Mouse (Mus musculus): ENCODE measurements around the gene Snrk.

The Snrk gene

DNA sequence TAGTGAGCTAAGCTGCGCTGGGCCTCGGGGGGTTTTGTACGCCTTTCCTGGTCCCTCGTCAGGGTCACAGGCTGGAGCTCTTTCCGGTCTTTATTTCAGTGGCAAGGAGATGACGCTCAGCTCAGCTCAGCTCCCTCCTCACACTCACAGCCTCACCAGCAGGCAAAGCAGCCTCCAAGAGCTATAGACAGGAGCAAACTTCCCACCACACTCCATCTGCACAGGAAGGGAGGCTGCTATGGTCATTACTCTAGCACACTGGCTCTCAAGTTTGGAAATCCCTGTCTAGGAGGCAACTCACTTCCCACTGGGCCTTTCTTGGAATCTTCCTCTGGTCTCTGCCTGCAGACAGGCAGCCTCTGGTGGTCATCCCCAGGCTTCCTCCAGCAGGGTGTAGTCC is 68.9 kb downstream of the Snrk start:
- DNase-seq: no peak

DNA sequence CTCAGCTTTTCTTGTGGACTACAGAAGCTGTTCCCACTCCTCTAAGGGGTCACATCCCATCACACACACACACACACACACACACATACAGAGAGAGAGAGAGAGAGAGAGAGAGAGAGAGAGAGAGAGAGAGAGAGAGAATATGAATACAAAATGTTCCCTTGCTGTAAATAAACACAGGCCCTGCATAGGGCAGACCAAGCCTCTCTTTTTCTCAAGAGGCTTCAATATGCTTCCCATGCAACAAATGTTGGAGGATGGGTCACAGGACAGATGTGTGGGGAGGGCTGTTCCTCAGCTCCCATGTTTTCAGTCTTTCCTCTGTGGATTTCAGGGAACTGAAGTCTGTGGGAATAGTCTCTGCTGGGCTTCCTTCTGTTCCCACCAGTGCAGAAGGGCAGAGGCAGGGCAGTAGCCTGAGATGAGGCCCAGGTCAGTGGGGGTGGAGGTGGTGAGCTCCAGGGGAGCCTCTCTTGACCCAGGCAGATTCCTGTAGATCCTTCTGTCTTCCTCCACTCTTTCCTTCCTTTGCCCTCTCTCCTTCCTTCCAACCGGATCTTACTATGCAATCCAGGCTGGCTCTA is 69.7 kb downstream of the Snrk start:
- no peak for DNase-seq

DNA sequence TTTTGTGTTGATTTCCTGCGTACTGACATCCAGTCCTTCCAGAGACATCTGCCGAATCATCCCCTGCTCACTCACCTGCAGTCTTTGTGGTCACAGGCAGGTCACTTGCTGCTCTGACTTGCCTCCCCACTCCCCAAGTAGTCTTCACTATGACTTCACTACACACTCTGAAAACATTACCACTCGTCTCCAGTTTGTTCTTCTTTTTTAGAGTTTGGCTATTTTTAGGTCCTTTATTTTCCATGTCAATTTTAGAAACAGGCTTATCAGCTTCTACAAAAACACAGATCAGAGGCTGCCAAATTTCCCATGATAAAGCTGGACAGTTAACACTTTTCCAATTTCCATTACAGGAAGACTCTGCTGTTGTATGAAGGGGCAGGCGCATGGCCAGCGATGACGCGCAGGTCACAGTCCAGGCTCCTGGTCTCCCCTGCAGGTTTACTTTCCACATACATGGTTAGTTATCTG is 70.4 kb downstream of the Snrk start:
- peak; percentile 3 to 6 for DNase-seq

DNA sequence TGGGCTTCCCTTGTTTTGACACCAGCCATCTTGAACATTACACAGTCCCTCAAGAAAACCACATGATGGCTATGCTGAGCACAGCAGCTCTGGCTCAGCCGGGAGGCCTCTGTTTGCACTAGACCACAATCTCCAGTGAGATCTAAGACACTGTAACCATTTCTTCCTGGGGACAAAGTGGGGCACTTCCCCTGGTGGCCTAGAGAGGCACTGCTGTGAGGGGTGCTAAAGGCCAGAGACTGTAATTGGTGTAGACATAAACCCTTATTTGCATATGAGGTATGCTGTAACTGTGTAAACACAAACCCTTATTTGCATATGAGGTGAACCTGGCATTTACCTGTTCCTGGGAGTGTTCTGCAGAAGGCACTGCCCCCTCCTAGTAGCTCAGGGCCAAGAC is 71.7 kb downstream of the Snrk start:
- DNase-seq: peak; percentile 52 to 62

DNA sequence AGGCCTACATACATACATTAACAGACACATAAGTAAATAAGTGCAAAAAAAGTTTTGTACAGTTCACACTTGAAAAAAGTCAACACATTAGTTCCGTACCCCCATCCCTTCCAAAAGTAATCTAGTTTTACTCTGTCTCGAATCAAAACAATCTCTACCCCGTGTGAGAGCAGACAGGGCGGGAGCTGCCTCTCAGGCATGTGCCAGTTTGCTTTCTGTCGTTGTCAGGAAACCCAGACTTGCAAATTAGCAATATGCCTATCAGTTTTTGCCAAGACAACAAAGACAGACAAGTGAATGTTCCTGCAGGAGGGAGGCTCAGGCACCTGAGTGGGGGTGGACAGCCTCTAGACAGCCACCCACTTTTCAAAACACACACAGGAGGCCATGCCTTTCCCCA is 76.3 kb downstream of the Snrk start:
- no peak for DNase-seq

DNA sequence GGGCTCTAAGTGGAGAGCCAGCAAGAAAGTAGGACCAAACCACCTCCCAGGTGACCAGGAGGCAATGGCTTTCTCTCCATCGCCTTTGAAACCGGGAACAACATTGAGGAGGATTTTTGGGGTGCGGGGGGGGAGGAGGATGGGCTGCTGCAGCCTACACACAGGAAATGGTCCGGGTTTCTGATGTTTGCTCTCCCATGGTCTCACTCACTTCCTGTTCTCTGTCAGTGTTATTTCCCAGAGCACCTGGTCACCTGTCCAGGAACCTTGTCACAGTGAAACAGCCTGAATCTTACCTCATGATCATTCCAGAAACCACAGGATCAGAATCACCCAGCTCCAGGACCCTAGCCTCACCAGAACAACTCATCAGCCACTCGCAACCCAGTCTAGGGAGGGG is 76.8 kb downstream of the Snrk start:
- no peak for DNase-seq

DNA sequence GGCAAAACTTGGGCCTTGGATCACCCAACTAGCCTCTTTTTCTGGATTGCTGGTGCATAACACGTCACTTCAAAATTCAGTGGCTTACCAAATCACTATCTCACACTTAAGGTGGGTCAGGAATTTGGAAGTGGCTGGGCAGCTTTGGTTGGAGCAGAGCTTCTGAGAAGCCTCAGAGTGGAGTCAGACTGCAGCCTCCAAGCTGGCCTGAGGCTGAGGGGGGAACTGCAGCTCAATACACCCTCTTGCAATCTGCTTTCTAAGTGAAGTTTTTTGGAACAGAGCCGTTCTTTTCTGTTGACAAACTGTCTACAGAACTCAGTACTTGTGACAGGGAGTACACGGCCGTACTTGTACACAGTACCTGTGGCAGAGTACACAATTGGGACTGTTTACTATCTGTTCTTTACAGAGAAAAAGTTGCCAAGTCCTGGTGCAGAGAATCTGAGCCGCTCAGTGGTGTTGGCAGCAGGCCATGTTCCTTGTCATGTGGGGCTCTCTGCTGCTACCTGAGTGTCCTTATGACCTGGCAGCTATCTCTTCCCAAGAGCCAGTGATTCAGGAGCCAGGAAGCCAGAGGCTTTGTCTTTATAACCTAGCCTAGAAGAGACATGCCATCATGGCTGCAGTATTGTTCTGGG is 78.1 kb downstream of the Snrk start:
- DNase-seq: no peak

DNA sequence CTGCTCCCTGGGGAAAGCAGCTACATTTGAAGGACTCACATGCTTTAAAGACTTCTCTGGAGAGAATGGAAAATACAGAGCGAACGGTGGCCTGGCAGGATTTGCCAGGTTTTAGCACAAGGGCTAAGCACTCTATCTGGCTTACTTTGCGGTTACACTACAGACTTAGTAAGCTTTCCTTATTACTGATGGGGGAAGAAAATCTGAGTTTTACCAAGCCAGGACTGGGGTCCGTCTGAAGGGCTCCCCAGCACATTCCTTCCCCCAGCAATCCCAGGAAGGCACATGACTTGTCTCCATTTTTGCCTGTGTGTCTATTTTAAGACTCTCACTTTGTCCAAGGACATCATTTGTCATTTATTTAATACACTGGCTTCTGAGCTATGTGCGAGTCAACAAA is 80.0 kb downstream of the Snrk start:
- no peak for DNase-seq

DNA sequence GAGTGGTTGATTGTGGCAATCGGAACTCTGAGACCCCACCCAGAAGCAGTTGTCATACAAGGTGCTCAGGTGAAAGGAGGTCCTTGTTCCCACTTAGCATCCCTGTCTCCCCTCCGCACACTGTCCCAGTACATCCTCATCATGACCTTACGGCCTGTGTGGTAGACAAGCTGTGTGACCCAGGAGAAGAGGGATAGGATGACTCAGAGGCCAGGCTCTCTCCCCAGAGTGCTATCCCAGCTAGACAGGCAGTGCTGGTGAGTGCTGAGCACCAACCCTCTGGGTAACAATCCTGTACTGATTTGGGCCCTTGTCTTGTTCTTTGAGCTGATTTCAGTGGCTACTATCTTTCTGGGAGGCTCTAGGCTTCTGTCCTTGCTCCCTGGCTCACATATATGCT is 81.6 kb downstream of the Snrk start:
- DNase-seq: no peak

DNA sequence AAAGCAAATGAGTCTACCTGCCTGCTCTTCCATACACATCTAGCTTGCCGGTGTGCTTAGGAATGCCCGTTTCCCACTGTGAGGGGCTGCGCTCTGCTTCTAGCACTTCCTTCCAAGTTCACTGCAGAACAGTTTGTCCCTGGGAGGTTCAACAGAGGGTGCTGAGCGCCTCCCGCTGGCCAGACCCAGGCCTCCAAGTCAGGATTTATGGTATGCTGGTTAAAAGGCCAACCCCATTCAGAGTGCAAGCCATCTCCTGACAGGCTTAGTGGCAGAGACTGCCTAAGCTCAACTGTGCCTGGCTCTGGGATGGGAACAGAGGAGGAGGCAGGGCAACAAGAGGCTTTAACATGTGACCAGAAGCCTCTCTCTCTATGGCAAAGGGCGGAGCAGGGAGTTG is 82.2 kb downstream of the Snrk start:
- DNase-seq: peak; percentile 38 to 41

DNA sequence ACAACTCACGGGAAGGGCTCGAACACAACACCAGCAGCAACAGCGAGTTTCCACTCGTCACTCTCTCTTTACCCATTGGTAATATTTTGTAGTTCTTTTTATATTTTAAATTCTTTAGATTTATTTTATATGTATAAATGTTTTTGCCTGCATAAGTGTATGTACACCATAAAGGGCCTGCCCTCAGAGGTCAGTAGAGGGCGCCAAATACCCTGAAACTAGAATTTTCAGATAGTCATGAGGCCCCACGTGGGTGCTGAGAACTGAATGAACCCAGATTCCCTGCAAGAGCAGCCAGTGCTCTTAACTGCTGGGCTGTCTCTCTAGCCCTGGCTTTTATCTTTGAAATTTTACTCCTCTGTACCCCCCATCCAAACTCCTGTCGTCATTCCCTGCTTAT is 87.4 kb downstream of the Snrk start:
- peak; percentile 35 to 36 for DNase-seq

DNA sequence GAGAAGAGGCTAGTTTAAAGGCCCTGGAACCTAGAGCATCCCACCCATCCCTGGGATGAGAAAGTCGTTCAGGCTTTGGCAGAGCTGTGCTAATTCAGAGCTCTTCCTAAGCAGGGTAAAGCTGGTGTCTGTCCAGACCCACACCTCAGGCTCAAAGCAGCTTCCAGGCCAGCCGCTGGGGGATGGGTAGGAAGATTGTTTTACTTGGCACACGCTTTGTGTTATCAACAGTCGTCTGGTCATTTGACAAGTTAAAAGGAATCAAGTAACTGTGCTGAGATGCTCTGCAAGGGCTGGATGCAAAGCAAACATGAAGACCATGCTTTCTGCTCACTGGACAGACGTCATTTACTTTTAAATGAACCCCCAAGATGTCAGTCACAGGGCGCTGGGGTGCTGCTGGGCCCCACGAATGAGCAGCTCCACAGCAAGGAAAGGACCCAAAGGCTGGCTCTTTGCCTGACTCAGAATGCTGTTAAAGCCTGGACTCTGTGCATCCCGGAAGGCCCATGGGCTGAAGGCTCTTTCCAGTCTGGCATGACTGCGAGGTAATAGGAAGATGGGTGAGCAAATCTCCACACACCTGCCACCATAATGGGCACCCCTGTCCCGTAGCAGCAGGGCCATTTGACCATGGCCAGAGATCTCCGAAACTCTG is 88.6 kb downstream of the Snrk start:
- no peak for DNase-seq

DNA sequence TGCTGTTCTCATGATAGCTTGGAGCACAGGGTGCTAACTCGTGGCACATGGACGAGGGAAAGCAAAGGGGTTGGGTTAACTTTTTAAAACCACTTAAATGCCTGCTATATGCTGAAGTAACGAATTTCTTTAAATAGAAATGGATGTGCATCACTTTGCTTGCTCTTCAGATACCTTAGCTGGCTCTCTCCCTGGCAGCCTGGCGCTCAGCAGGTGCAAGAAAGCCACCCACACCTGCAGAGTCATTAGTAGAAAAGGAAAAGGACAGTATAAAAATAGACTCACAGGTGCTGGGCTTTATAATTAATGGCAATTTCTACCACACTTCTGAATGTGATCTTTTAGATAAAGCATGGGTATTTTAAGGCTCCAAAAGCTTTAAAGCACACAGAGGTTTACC is 91.2 kb downstream of the Snrk start:
- DNase-seq: no peak

DNA sequence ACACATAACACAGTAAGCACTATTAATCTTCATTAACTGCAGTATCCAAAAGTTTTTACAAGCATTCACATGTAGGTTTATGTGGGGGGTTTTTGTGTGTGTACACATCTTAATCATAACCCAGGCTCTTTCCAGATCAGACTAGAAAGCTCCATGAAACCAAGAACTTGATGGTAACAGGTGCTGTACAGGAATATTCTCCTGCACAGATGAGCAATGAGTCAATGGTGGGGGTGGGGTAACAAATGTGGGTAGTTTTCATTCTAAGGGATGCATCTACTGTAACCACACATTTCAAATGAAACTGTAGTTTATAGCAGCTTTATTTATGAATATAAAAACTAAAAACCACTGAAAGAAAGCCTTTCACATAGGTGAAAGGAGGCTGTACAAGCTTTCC is 98.1 kb downstream of the Snrk start:
- no peak for DNase-seq

DNA sequence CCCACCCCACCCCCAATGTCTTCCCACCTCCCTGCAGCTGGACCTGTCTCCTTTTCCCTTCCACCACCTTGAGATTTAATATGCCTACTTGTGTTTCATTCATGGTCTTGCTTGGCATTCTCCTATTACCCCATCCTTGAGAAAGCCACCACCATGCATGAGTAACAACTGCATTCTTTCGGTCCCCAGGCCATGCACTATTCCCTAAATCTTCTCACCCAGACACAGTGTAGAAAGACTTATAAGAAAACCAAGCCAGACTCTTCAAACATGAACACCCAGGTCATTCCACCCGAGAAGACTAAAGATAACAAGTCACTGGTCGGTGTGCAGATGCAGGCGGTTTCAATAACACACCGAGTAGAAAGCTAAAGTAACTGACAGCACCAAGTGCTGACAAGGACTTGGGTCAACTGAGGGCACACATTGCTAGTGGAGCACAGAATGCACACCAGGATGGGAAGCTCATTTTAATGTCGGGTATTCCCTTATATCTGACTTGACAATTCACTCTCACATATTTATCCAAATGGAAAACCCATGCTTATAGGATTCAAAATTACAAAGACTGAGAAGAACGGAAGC is 100.0 kb downstream of the Snrk start:
- no peak for DNase-seq

Data from B cell, adult 2 months (primary cell).